In genomic region chr2:156652841-156653240, GRCm38 (mm10) we compare ENCODE assay signal across 9 mouse cellular contexts. TPM values are rescaled to one million over a fixed set of nuclear protein-coding genes. Genes with fewer than 3 reads are reported as not detected.
A peak's percentile ranks its signal among the peaks of the same experiment; 100 is the strongest.
DNase-seq lines count a peak whose midpoint lies in the region; ATAC-seq lines count a peak whose summit lies in the region.
"Had no signal": no experiment of that assay in that cellular context is flagged by ENCODE, and none has a peak within 500 bp of the region (broad histone marks: within the 10 kb centered on the region; RNA-seq: fewer than 3 reads in every experiment).

No protein-coding gene starts in this region.

- H3K36me3 ChIP-seq in midbrain, embryonic 14.5 days (ENCODE audit: control insufficient read depth, insufficient read depth, low read length) = no peaks in the 10 kb centered on the region
- H3K36me3 ChIP-seq in midbrain, embryonic 13.5 days = no peaks in the 10 kb centered on the region
- H3K36me3 ChIP-seq: neural tube, embryonic 13.5 days had no signal

- peak; percentile 53 for DNase-seq in midbrain, embryonic 14.5 days
- peak; percentile 39 to 48 for DNase-seq in adrenal gland, postnatal 4 days (ENCODE audit: low spot score in 2 of 2)
- peak; percentile 31 to 62 for DNase-seq in heart, postnatal 36 days
- DNase-seq in lung, postnatal 10 days = peak; percentile 70
- DNase-seq in urinary bladder, adult 2 months (ENCODE audit: low spot score) = peak; percentile 32
- DNase-seq in cerebellum, adult 9-10 months = no peak

- 13% methylated on average over 8 of the region's 8 CpGs for WGBS in midbrain, embryonic 14.5 days
- 12% methylated on average over 8 of the region's 8 CpGs for WGBS in midbrain, embryonic 13.5 days

- H3K4me2 ChIP-seq in midbrain, embryonic 14.5 days (ENCODE audit: low read length) = no peak overlapping the region
- no peak overlapping the region for H3K4me2 ChIP-seq in midbrain, embryonic 13.5 days (replicated peaks)
- H3K4me2 ChIP-seq: neural tube, embryonic 13.5 days had no signal

- no peaks in the 10 kb centered on the region for H3K27me3 ChIP-seq in midbrain, embryonic 14.5 days (ENCODE audit: control insufficient read depth, insufficient read depth, low read length)
- no peaks in the 10 kb centered on the region for H3K27me3 ChIP-seq in midbrain, embryonic 13.5 days

- no peak overlapping the region for H3K9ac ChIP-seq in midbrain, embryonic 14.5 days (replicated peaks; ENCODE audit: low read length)
- H3K9ac ChIP-seq in midbrain, embryonic 13.5 days (replicated peaks) = no peak overlapping the region
- H3K9ac ChIP-seq: neural tube, embryonic 13.5 days had no signal

- H3K4me3 ChIP-seq in midbrain, embryonic 14.5 days (replicated peaks; ENCODE audit: low read depth, low read length) = no peak overlapping the region
- H3K4me3 ChIP-seq in midbrain, embryonic 13.5 days (replicated peaks) = no peak overlapping the region
- H3K4me3 ChIP-seq: erythroblast, embryonic 14.5 days; neural tube, embryonic 13.5 days had no signal

- H3K27ac ChIP-seq in midbrain, embryonic 14.5 days (replicated peaks; ENCODE audit: low read depth, low read length) = no peak overlapping the region
- no peak overlapping the region for H3K27ac ChIP-seq in midbrain, embryonic 13.5 days
- H3K27ac ChIP-seq: neural tube, embryonic 13.5 days had no signal

- no peaks in the 10 kb centered on the region for H3K4me1 ChIP-seq in midbrain, embryonic 14.5 days (ENCODE audit: control insufficient read depth, insufficient read depth, low read length)
- H3K4me1 ChIP-seq in midbrain, embryonic 13.5 days (replicated peaks) = 0 out of 2 replicates have a peak, but pooled peaks cover 9% of the 10 kb centered on the region

- no peaks in the 10 kb centered on the region for H3K9me3 ChIP-seq in midbrain, embryonic 14.5 days (ENCODE audit: control insufficient read depth, low read length)
- no peaks in the 10 kb centered on the region for H3K9me3 ChIP-seq in midbrain, embryonic 13.5 days
- H3K9me3 ChIP-seq: neural tube, embryonic 13.5 days had no signal

- ATAC-seq in midbrain, embryonic 14.5 days (ENCODE audit: low FRiP score, low TSS enrichment) = no peak
- ATAC-seq in midbrain, embryonic 13.5 days = no peak

- intact Hi-C loops in heart, postnatal 36 days (cut with DNase I) = no loop called here

RNA-seq across cellular contexts. Expression of gene Dlgap4, which starts 39.3 kb away (rescaled TPM):
- polyA plus RNA-seq in midbrain, embryonic 14.5 days (2014; fragmentation: Nextera tagmentation; extraction: Ambion mirVana) = 272 and 276 TPM in 2 replicates
- polyA plus RNA-seq in midbrain, embryonic 13.5 days (2015; fragmentation: Nextera tagmentation; extraction: Ambion mirVana) = 242 and 244 TPM in 2 replicates
- 10 to 100 TPM; 52.4 to 53.9 TPM for total RNA-seq in adrenal gland, postnatal 4 days (2021)
- total RNA-seq in heart, postnatal 36 days (2021) = 10 to 100 TPM; 35.5 to 38.2 TPM
- polyA plus RNA-seq in urinary bladder, adult 2 months (2012; rRNA removed) = 67.0 and 95.5 TPM in 2 replicates
